Mouse (Mus musculus) myocyte (in vitro differentiated cells): ENCODE data around the gene Thumpd3. TPM values are rescaled to one million over a fixed set of nuclear protein-coding genes. Genes with fewer than 3 reads are reported as not detected.

Experiments used
- H3K27me3 ChIP-seq: one replicate; pipeline ENCODE4 v1.6.1; 2011; ENCODE audit not compliant: control insufficient read depth, insufficient read depth, insufficient read length
- H3K36me3 ChIP-seq: one replicate; pipeline ENCODE4 v1.6.1; 2011; ENCODE audit not compliant: control insufficient read depth, insufficient read depth
- H3K4me2 ChIP-seq: one replicate; pipeline ENCODE4 v1.6.1; 2011; ENCODE audit warnings: low read depth, control low read depth
- H3K4me3 ChIP-seq: one replicate; pipeline ENCODE4 v1.5.1; 2011; ENCODE audit warnings: mild to moderate bottlenecking, control low read depth, moderate library complexity
- H3K79me2 ChIP-seq: one replicate; pipeline ENCODE4 v1.6.1; 2011; ENCODE audit not compliant: control insufficient read depth, insufficient read depth
- H3ac ChIP-seq: one replicate; pipeline ENCODE4 v1.6.1; 2011; ENCODE audit not compliant: control insufficient read depth, insufficient read length
- CEBPB ChIP-seq: IDR thresholded peaks from 2 replicates; pipeline ENCODE4 v1.6.1; 2011; ENCODE audit warnings: mild to moderate bottlenecking, moderate library complexity; ENCODE audit not compliant: poor library complexity, insufficient read depth, severe bottlenecking
- E2F4 ChIP-seq: IDR thresholded peaks from one replicate; pipeline ENCODE4 v1.6.1; 2011; ENCODE audit warnings: mild to moderate bottlenecking, control low read depth, moderate library complexity; ENCODE audit not compliant: insufficient read depth
- MAX ChIP-seq: IDR thresholded peaks from one replicate; pipeline ENCODE4 v1.6.1; 2011; ENCODE audit warnings: low read depth, mild to moderate bottlenecking, control low read depth
- MYOD1 ChIP-seq, 3 experiments: IDR thresholded peaks; one replicate each; pipeline ENCODE4 v1.6.1; 2011; ENCODE audit warnings: control low read depth in 2 of 3, low read depth in 2 of 3, mild to moderate bottlenecking in 2 of 3, moderate library complexity in 1 of 3; ENCODE audit not compliant: insufficient read length in 2 of 3, control insufficient read depth in 1 of 3
- MYOG ChIP-seq, 3 experiments: IDR thresholded peaks; one replicate each; pipeline ENCODE4 v1.6.1; 2011; ENCODE audit warnings: control low read depth in 2 of 3, low read depth in 2 of 3, mild to moderate bottlenecking in 2 of 3; ENCODE audit not compliant: insufficient read length in 2 of 3, control insufficient read depth in 1 of 3, insufficient read depth in 1 of 3
- POLR2A ChIP-seq: IDR thresholded peaks from one replicate; pipeline ENCODE4 v1.6.1; 2011; ENCODE audit warnings: low read depth, mild to moderate bottlenecking, control low read depth, moderate library complexity; ENCODE audit not compliant: insufficient read length
- POLR2AphosphoS2 ChIP-seq: IDR thresholded peaks from one replicate; pipeline ENCODE4 v1.6.1; 2011; ENCODE audit warnings: low read depth, control low read depth; ENCODE audit not compliant: insufficient read length
- REST ChIP-seq: IDR thresholded peaks from one replicate; pipeline ENCODE4 v1.6.1; 2011; ENCODE audit warnings: mild to moderate bottlenecking, control low read depth, moderate library complexity; ENCODE audit not compliant: insufficient read depth, insufficient read length
- SRF ChIP-seq: IDR thresholded peaks from one replicate; pipeline ENCODE4 v1.6.1; 2011; ENCODE audit warnings: low read depth; ENCODE audit not compliant: control insufficient read depth, insufficient read length
- TCF12 ChIP-seq: IDR thresholded peaks from one replicate; pipeline ENCODE4 v1.6.1; 2011; ENCODE audit warnings: mild to moderate bottlenecking, control low read depth; ENCODE audit not compliant: poor library complexity, insufficient read depth, severe bottlenecking
- TCF3 ChIP-seq: IDR thresholded peaks from one replicate; pipeline ENCODE4 v1.6.1; 2011; ENCODE audit warnings: low read depth, control low read depth; ENCODE audit not compliant: insufficient read length
- USF1 ChIP-seq: IDR thresholded peaks from one replicate; pipeline ENCODE4 v1.6.1; 2011; ENCODE audit warnings: low read depth, mild to moderate bottlenecking, control low read depth, moderate library complexity
- polyA plus RNA-seq: library from polyadenylated mRNA; unstranded; fragments of >200 nt; fragmentation: generic; extraction: Trizol; gene quantifications from one replicate; pipeline ENCODE4 v1.2.1, GENCODE M21; 2012; ENCODE audit warnings: missing spikeins

Thumpd3 gene
- polyA plus RNA-seq, 1 experiment: 22.9 TPM

DNA sequence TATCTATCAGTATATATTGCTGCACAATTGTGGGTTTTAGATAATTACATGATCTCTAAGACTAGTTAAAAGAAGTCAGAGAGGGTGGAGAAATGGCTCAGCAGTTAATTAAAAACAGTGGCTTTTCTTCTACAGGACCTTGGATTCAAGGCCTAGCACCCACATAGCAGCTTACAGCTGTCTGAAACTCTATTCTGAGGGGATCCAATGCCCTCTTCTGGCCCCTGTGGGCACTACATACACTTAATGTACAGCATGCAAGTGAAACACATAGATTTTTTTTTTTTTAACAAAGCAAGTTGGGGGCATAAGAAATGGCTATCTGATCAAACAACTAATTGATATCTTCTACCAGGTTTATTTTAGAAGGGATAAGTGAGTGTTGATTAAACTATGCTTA lies 57.7 kb downstream of the Thumpd3 start:
- TF ChIP-seq TCF12 (no peak), POLR2AphosphoS2 (no peak), CEBPB (no peak), MYOG (IDR thresholded peaks at IDR 0.05; ENCODE audit: control insufficient read depth in 1 of 3, insufficient read depth in 1 of 3, insufficient read length in 2 of 3, low read depth in 2 of 3) (no peak), E2F4 (no peak), REST (no peak), POLR2A (no peak), MAX (no peak), MYOD1 (IDR thresholded peaks at IDR 0.05; ENCODE audit: control insufficient read depth in 1 of 3, insufficient read length in 2 of 3, low read depth in 2 of 3) (no peak), USF1 (no peak), TCF3 (no peak), SRF (no peak)
- H3K4me2 ChIP-seq: no peak overlapping the region
- H3K36me3 ChIP-seq: peaks cover 17% of the 10 kb centered on the region
- no peak overlapping the region for H3ac ChIP-seq
- H3K4me3 ChIP-seq: no peak overlapping the region
- peaks cover 94% of the 10 kb centered on the region for H3K79me2 ChIP-seq
- H3K27me3 ChIP-seq: no peaks in the 10 kb centered on the region

GRCm38 (mm10) chr6:113109378-113109777 lies 63.4 kb downstream of the Thumpd3 start:
- Histone ChIP-seq H3K4me3 (no peak overlapping the region), H3K36me3 (peaks cover 61% of the 10 kb centered on the region), H3K4me2 (no peak overlapping the region), H3ac (no peak overlapping the region), H3K79me2 (peaks cover 58% of the 10 kb centered on the region), H3K27me3 (no peaks in the 10 kb centered on the region)
- TF ChIP-seq E2F4 (no peak), POLR2A (no peak), CEBPB (no peak), SRF (no peak), TCF12 (no peak)

- Histone ChIP-seq H3ac (no peak overlapping the region), H3K4me2 (no peak overlapping the region), H3K36me3 (peaks cover 64% of the 10 kb centered on the region), H3K79me2 (peaks cover 52% of the 10 kb centered on the region), H3K27me3 (no peaks in the 10 kb centered on the region), H3K4me3 (no peak overlapping the region)
- TF ChIP-seq POLR2A (no peak), TCF12 (no peak), POLR2AphosphoS2 (no peak), USF1 (no peak), SRF (no peak), MYOG (IDR thresholded peaks at IDR 0.05; ENCODE audit: control insufficient read depth in 1 of 3, insufficient read depth in 1 of 3, insufficient read length in 2 of 3, low read depth in 2 of 3) (no peak), MYOD1 (IDR thresholded peaks at IDR 0.05; ENCODE audit: control insufficient read depth in 1 of 3, insufficient read length in 2 of 3, low read depth in 2 of 3) (no peak), E2F4 (no peak), MAX (no peak), TCF3 (no peak), CEBPB (no peak), REST (no peak)
Observed at GRCm38 (mm10) chr6:113109956-113110355, 63.9 kb downstream of the Thumpd3 start.

Other genes with a start within 250 kb of the Thumpd3 start
- 6.9 TPM for gene Srgap3, start 99.0 kb upstream of the Thumpd3 start, polyA plus RNA-seq
- 21.8 TPM for gene Setd5, start 31.1 kb downstream of the Thumpd3 start, polyA plus RNA-seq
- gene Lhfpl4, start 149.2 kb downstream of the Thumpd3 start, polyA plus RNA-seq: 0.11 TPM
- 16.8 TPM for gene Mtmr14, start 191.6 kb downstream of the Thumpd3 start, polyA plus RNA-seq
- gene Cpne9, start 236.1 kb downstream of the Thumpd3 start, polyA plus RNA-seq: 0.08 TPM